Mouse (Mus musculus): Measurements from ENCODE around the gene Ifitm3. TPM values are rescaled to one million over a fixed set of nuclear protein-coding genes. Genes with fewer than 3 reads are reported as not detected.
A peak's percentile ranks its signal among the peaks of the same experiment; 100 is the strongest.
"Not testable (repeated sequence)": the region's sequence is repeated elsewhere in the genome, so short reads cannot be mapped to it uniquely, and the experiment has no call there.

Ifitm3 gene
- total RNA-seq, 2 experiments from 2014 or later: 715 to 2,002 TPM

DNA sequence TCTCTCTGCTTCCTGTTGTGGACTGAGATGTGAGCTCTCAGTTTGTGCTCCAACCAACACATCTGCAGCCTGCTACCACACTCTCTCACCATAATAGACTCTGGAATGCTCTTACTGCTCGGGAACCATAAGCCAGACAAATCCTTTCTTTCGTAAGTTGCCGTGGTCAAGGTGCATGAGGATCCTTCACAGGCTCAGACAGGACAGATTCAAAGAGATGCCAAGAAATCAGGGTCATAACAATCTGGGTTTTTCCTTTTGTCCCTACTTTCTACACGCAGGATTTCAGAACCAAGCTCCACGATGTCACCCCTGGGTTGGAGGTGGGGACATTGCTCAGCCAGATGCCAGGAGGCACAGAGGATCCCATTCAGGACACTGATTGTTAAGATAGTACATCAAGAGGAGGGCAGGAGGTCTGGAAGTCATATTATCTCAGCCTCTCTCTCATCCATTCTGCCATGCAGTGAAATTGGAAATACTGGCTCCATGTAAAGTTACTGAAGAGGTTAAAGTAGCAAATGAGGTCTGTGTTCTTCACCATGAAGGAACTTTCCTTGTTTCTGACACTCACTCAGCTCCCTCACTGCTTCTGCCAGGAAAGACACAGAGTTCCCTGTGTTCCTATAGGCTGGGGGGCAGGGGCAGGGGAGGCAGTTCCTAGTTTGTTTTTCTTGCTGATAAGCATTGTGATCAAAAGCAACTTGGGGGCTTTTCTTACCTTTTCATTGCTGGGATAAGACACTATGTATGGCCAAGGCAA lies 7.1 kb downstream of the Ifitm3 start:
- ATAC-seq (ENCODE audit: poor library complexity, severe bottlenecking): no peak

DNA sequence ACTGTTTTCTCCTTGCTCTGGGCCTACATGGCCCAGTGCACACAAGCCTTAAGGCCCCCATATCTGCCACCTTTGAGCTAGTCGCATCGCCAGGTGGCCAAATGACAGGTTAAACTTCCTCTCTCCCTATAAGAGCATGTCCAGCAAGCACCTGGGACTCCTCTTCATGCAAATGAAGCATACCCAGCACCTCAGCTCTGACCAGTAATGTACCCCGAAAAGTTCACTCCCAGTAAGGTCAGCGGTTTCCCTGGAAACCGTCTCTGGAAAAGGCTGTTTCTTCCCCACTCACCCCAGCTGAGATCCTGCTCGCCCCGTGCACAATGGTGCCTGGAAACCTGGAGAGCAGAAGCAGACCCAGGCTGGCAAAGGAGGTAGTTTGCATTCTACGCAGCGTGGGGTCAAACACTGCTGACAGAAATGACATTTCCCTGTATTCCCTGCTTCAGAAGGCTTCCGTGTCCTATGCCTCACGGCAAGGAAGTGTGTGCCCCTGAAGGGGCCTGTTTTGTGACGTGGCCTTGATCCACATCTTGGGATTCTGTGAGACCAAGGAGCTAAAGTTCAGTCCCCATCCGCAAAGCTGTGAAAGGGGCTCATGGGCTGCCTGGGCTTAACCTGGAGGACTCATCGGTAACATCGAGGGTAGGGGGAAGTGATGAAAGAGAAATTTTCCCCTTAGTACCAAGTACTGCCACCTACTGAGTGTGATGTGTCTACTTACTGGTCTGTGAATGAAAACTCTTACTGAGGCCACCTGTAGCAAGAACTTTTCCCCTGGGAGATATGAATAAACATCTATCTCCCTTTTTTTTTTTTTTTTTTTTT lies 9.5 kb downstream of the Ifitm3 start:
- no peak for ATAC-seq (ENCODE audit: poor library complexity, severe bottlenecking)

DNA sequence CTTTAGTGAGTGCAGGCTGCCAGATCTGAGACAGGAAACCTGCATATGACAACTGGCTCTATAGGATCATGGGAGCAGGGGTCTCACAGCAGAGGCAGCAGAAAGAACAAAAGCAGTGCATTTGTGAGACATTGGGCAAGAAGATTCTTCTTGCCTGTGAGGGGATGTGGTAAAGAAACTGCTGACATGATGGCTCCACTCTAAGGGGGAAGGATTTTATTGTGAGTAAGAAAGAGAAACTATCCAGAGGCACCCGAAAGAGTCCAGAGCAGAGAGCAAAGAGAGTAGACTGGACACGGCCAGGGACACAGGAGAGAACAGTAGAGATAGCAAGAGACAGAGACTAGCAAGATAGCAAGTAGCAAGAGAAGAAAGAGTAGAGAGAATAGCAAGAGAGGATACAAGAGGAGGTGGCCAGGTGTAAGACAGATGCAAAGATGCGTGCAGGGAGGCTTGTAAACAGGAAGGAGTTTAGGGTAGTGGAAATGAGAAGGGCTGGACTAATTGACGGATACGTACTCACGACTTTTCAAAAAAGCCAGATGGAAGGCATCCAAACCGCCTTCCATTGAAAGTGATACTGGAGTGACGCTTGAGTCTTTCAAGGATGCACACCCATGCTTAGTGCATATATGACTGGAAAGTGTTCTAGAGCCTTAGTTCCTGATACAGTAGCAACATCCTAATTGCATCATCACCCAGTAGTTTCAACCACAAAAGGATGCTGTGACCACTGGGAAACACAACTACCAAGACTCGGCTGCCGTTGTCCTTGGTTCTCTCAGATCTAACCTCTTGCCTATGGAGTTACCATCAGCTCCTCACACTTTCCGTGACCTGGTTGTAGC lies 11.5 kb downstream of the Ifitm3 start:
- peak; percentile 81 for ATAC-seq (ENCODE audit: poor library complexity, severe bottlenecking)

DNA sequence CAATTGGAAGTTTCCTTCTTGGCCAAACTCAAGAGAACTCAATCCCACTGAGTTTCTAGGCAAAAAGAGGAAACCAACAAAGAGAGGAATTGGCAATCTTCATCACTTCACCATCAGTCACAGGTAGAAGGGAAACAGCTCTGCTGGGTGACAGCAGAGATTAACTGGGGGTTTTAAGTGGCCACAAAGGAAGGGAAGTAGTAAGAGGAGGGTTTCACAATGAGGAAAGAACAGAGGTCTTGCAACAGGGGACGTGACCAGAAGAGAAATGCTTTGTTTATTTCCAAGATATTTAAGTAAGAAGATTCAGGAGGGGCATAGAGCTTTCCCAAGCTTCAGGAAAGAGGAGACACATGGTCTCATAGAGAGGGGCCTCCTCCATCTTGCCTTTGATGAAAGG lies 12.8 kb downstream of the Ifitm3 start:
- ATAC-seq (ENCODE audit: poor library complexity, severe bottlenecking): peak; percentile 79

DNA sequence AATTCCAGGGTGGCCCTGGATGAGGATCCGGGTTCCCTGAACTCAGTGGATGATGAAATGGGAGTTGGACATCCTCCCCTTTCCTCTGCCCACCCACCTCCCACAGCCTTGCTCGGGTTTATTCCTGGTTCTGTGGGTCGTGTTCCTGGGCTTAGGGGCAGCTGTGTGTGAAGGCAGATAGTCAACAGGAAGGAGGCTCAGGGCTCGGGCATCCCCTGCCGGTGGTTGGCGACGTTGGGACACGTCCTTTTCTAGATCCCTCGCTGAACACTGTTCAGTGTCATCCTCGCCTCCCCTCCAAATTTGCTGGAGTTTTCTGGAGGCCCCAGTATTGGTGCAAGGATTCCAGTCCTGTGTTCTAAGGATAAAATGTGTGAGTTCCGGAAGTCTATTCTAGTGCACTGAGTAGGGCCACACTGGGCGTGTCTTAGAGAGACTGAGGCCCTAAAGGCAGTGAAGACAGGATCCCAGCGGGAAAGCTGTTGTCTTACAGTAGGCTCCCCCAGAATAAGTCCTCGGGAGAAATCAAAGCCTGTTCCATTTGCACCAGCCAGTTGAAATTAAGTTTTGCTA lies 19.4 kb downstream of the Ifitm3 start:
- ATAC-seq (ENCODE audit: poor library complexity, severe bottlenecking): peak; percentile 55

DNA sequence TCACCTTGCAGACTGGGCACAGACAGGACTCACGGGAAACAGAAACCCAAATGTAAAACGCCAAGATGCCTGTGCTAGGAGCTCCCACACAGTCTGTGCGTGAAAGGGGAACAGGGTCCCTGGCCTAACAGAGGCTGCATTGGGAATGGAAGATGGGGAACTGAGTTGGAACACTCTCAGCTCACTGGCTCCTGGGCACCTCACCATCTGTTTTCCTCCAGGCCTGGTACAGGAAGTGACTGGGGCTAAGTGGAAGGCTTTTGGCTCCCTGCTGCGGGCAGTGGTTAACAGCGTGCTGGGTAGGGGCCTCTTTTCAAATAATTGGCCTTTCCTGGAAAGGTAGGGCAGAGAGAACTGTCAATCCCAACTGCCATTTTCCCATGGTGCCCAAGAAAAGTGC lies 19.9 kb downstream of the Ifitm3 start:
- ATAC-seq (ENCODE audit: poor library complexity, severe bottlenecking): peak; percentile 85

DNA sequence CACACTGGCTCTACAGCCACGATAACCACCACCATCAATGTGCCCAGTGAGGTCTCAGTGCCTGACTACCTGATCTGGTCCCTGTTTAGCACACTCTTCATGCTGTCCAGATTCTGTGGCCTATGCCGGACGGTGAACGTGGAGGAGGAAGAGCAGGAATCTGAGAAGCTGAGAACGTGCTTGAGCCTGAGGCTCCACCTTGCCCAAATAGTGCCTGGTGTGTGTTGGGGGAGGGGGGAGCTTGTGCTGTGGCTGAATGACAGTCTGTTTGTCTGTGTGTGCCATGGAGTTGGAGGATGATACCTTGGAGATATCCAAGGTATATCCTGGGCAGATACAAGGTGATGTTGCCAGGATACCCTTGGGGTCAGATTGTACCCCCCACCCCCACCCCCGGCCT lies 20.4 kb downstream of the Ifitm3 start:
- ATAC-seq (ENCODE audit: poor library complexity, severe bottlenecking): peak; percentile 22

DNA sequence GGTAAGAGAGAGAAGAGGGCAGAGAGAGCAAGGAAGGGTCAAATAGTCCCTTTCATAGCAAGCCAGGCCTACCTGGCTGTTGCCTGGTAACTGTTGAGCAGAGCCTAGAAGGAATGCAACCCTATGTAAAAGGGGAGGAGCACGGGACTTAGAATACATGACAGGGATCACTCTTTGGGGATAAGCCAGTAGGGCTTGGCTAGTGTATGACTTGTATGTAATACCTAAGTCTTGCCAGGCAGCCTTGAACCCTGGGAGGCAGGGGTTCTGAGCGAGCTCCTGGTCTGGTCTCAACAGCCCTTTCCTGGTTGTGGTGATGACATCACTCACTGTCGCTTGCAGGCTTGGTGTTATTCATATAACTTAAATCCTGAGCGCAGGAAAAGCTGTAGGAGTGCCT lies 21.5 kb downstream of the Ifitm3 start:
- no peak for ATAC-seq (ENCODE audit: poor library complexity, severe bottlenecking)

DNA sequence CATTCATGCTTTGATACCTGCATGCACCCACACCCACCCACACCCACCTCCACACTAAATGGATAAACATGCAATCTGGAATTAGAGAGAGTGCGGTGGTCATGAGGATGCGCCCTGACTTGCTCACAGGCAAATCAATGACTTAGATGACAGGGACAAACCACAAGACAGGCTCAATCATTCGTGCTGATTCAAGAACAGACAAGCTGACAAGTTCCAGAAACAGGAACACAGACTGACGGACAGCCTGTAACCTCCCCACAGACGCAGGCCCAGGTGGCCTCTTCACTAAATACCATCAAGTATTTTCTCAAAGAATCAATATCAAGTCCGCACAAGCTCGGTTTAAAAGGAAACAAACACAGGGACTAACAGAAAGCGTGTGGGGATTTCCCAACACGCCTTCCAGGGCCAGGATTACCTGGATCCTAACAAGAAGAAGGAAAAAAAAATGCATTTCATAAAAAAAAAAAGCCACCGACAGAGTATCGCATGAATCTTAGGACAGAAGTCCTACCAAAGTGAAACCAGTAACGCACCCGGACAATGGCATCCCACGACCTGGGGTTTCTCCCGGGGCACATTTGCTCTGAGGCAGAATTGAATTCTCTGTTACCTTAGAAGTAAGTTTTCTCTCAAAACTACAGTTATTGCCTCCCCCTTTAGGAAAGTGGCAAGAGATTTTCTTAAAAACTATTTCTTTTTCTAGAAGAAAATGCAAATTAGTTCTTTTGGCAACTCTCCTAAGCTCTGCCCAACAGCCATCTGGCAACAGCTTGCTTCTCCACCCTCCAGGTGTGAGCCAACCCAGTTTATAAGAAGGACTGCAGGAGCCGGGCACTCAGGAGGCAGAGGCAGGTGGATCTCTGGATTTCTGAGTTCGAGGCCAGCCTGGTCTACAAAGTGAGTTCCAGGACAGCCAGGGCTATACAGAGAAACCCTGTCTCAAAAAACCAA lies 23.1 kb downstream of the Ifitm3 start:
- ATAC-seq (ENCODE audit: poor library complexity, severe bottlenecking): no peak

DNA sequence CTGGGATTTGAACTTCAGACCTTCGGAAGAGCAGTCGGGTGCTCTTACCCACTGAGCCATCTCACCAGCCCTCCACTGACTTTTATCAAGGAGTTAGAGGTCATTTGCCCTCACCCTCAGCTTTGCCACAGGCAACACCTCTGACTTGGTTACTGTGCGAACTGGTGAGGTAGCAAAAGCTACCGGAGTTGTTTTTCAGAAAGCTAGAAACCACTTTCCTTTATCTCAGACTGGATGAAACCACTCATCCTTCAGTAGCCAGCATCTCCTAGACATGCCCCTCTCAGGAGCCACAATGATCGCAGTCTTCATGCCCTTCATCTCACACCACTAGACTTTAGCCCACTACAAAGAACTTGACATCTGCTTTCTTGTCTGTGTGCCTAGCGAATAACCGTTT lies 27.6 kb downstream of the Ifitm3 start:
- no peak for ATAC-seq (ENCODE audit: poor library complexity, severe bottlenecking)

DNA sequence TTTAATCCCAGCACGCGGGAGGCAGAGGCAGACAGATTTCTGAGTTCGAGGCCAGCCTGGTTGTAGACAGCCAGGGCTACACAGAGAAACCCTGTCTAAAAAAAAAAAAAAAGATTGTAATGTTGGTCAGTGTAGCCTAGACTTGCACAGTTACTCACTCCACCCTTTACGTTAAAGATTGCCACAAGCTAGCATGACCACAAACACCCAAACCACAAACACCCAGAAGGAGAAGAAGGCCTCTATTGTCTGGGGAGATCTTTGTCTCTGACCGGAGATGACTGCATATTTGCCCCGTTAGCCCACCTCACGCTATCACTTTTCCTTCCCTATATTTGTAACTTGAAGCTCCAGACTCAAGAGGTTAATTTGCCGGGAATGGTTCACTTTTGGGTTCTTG lies 28.9 kb downstream of the Ifitm3 start:
- ATAC-seq (ENCODE audit: poor library complexity, severe bottlenecking): peak; percentile 98

DNA sequence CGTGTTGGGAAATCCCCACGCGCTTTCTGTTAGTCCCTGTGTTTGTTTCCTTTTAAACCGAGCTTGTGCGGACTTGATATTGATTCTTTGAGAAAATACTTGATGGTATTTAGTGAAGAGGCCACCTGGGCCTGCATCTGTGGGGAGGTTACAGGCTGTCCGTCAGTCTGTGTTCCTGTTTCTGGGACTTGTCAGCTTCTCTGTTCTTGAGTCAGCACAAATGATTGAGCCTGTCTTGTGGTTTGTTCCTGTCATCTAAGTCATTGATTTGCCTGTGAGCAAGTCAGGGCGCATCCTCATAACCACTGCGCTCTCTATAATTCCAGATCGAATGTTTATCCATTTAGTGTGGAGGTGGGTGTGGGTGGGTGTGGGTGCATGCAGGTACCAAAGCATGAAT lies 33.9 kb downstream of the Ifitm3 start:
- ATAC-seq (ENCODE audit: poor library complexity, severe bottlenecking): peak; percentile 78

DNA sequence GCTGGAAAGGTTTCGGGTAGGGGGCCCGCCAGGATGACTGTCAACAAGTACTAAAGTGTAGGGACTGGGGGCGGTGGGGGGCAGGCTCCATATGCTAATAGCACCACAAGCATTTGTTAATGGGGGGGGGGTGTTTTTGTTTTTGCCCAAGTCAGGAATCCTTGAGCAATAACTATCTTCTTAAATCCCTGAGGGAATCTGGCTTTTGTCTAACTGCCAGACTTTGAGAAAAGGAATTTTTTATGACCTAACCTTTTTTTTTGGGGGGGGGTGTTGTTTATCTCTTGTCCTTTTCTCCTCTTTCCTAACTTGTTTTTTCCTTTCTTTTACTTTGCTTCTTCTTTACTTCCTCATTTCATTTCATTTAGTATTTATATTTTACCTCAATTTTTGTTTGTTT lies 35.1 kb downstream of the Ifitm3 start:
- ATAC-seq (ENCODE audit: poor library complexity, severe bottlenecking): no peak

DNA sequence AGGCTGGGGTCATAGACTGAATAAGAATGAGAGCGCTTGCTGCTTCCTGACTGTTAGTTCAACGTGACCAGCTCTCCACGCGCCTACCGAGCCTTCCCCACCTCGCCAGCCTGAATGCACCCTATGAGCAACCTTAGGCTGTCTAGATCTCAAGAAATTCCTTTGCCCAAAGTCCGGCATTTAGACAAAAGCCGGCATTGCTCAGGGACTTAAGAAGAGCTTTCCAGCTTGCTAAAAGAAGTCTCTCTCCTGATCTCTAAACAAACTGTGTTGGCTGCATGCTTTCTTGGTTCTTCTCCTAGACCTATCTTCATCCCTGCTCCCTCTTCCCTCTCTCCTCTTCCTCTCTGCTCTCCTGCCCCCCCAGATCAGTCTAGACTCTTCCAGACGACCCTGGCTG lies 35.6 kb downstream of the Ifitm3 start:
- ATAC-seq (ENCODE audit: poor library complexity, severe bottlenecking): no peak

DNA sequence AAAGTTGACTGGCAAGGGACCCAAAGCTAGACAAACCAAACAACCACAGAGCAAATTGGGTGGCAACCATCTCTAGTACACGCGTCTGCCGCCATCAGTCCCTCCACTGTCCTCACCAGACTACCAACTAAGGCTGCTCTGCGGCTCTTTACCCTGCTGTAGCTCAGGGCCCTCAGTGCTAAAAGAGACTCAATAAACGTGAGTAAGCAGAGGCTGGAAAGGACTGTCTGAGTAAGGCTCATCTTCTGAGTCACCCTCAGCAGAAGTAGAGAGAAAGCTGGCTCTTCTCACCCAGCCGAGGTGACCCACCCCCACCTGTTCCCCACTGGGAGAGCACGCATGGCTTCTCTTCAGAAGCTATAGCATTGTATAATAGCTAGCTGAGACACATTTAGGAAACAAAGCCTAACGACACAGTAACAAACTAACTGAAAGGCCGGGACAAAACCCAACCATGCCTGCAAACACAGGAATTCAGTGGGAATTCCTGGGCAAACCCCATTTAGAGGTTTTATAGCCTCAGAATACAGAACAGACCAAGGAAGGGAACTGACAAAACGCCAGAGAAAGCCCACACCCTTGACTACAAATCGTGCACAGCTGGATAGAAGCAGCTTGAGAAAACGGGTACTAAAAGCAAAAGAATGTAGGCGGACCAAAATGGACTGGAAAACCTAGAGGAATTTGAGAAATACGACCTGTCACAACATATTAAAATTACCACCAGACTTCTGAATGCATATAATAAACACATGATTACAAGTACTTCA lies 37.0 kb downstream of the Ifitm3 start:
- ATAC-seq (ENCODE audit: poor library complexity, severe bottlenecking): no peak

DNA sequence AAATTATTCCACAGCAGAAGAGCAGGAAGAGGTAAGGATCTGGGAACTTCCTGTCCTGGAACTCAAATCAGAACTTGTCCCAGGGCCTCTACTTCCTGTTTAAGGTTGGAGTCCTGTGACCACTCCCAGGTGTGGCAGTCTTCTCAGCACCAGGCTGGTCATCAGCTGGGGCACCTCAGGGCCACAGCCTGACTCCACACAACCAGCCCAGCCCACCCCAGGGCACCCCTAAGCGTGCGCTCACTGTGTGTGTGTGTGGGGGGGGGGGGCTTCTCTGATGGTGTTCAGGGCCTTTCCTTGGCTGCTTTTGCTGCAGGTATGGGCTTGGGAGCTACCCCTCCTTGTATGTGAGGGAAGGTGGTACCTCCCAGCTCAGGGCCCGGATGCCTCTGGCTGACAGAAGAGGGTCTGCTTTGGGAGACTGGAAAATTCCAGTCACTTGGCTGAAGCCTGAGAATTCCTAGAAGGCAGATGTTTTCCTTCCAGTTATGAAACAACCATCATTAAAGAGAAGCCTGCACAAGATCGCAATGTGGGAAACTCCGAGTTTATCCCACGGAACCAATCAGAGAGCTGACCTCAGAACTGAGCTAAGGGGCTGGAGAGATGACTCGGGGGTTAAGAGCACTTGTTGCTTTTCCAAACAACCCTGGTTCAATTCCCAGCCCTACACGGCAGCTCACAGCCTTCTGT lies 38.9 kb downstream of the Ifitm3 start:
- peak; percentile 41; the same call in 1 of the 2 replicates for ATAC-seq (ENCODE audit: poor library complexity, severe bottlenecking)

DNA sequence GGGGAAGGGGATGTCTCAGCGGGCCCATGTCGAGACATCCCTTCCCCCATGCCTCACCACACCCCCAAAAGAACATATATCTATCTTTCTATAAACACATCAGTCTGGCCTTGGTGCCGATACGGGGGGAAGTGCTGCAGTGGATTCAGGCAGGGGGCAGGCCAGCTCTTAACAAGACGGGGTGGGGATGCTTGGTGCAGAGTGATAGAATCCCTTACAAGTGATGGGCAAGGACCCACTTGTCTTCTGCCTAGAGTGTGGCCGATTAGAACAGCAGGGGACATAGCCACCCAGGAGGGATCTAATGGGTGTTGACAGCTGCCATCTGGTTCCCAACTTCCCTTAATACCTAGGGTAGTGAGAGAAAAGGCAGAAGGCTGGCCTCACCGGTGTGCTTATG lies 39.6 kb downstream of the Ifitm3 start:
- ATAC-seq (ENCODE audit: poor library complexity, severe bottlenecking): peak; percentile 9; the same call in 1 of the 2 replicates

DNA sequence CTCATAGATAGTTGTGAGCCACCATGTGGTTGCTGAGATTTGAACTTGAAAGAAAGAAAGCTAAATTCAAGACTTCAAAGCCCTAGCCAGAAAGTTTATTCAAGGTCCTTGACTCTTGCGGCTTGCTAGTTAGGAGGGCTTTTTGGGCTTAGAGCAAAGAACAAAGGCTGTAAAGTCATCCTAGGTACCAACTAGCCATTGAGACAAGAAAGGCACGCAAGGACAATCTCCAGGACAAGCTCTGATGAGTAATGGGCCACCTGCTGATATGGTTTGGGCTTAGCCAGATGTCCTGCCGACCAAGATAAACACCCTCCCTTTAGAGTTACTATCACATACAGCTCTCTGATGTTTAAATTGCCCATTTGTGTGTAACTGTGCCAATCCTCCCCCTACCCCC lies 41.9 kb downstream of the Ifitm3 start:
- ATAC-seq (ENCODE audit: poor library complexity, severe bottlenecking): not testable (repeated sequence)

Data from megakaryocyte, adult 5-6 weeks (primary cell).